Mouse (Mus musculus): Measurements from ENCODE around the gene Ces1f. TPM values are rescaled to one million over a fixed set of nuclear protein-coding genes. Genes with fewer than 3 reads are reported as not detected.

Ces1f gene
- polyA plus RNA-seq, 1 experiment from 2014 or later = not detected

Other genes starting within 250 kb of the Ces1f start
- gene Ces1a, start 231.6 kb downstream of the Ces1f start, polyA plus RNA-seq (2016; fragmentation: Nextera tagmentation; extraction: Ambion mirVana) = not detected in 2 replicates
- not detected in 2 replicates for gene Ces1b, start 199.7 kb downstream of the Ces1f start, polyA plus RNA-seq (2016; fragmentation: Nextera tagmentation; extraction: Ambion mirVana)
- gene Ces1c, start 148.5 kb downstream of the Ces1f start, polyA plus RNA-seq (2016; fragmentation: Nextera tagmentation; extraction: Ambion mirVana) = not detected in 2 replicates
- 1.7 and 1.8 TPM in 2 replicates for gene Ces1d, start 81.9 kb downstream of the Ces1f start, polyA plus RNA-seq (2016; fragmentation: Nextera tagmentation; extraction: Ambion mirVana)
- gene Ces1e, start 50.1 kb downstream of the Ces1f start, polyA plus RNA-seq (2016; fragmentation: Nextera tagmentation; extraction: Ambion mirVana) = not detected in 2 replicates
- not detected in 2 replicates for gene Ces1g, start 57.6 kb upstream of the Ces1f start, polyA plus RNA-seq (2016; fragmentation: Nextera tagmentation; extraction: Ambion mirVana)
- gene Ces1h, start 100.0 kb upstream of the Ces1f start, polyA plus RNA-seq (2016; fragmentation: Nextera tagmentation; extraction: Ambion mirVana) = not detected in 2 replicates